Mouse (Mus musculus): Measurements from ENCODE around the gene Rap1gap2. TPM values are rescaled to one million over a fixed set of nuclear protein-coding genes. Genes with fewer than 3 reads are reported as not detected.

Gene Rap1gap2
- total and polyA plus RNA-seq, 3 experiments: 5.8 to 10.1 TPM; not detected in 1

GRCm38 (mm10) chr11:74524050-74524965 is 86.4 kb downstream of the Rap1gap2 start:
- no peak for TF ChIP-seq RAD21 (IDR thresholded peaks at IDR 0.05; ENCODE audit: low read depth, low read length)
- TF ChIP-seq MYC (IDR thresholded peaks at IDR 0.05; ENCODE audit: low read depth, low read length): no peak
- TF ChIP-seq ZNF384 (IDR thresholded peaks at IDR 0.05; ENCODE audit: low read depth, low read length): peak; percentile 74
- TF ChIP-seq MAFK (IDR thresholded peaks at IDR 0.05; ENCODE audit: borderline replicate concordance, low read depth, low read length): no peak
- Histone ChIP-seq H3K27ac (ENCODE audit: control insufficient read depth, low read depth, low read length) (no peak overlapping the region), H3K9me3 (replicated peaks; ENCODE audit: insufficient read depth, low read length) (no peaks in the 10 kb centered on the region), H3K27me3 (ENCODE audit: control insufficient read depth in 1 of 2, insufficient read depth in 2 of 2, low read length in 2 of 2) (no peaks in the 10 kb centered on the region), H3K36me3 (ENCODE audit: control insufficient read depth in 1 of 2, insufficient read depth in 2 of 2, low read length in 2 of 2) (no peaks in the 10 kb centered on the region), H3K4me1 (ENCODE audit: control insufficient read depth in 1 of 2, insufficient read depth in 2 of 2, low read length in 2 of 2) (0 out of 4 replicates have a peak, but pooled peaks cover 0 to 3% of the 10 kb centered on the region in 2 experiments), H3K79me2 (ENCODE audit: control insufficient read depth, insufficient read depth, low read length, poor library complexity) (no peaks in the 10 kb centered on the region), H3K9ac (ENCODE audit: control insufficient read depth, low read depth, low read length, poor library complexity, severe bottlenecking) (no peak overlapping the region), H3K4me3 (ENCODE audit: control insufficient read depth in 1 of 2, insufficient read depth in 1 of 2, low read depth in 2 of 2, low read length in 2 of 2) (no peak overlapping the region)
- no peak for DNase-seq (ENCODE audit: low read depth, low spot score)

- Histone ChIP-seq H3K27me3 (ENCODE audit: control insufficient read depth in 1 of 2, insufficient read depth in 2 of 2, low read length in 2 of 2) (no peaks in the 10 kb centered on the region), H3K4me3 (ENCODE audit: control insufficient read depth in 1 of 2, insufficient read depth in 1 of 2, low read depth in 2 of 2, low read length in 2 of 2) (no peak overlapping the region), H3K9ac (ENCODE audit: control insufficient read depth, low read depth, low read length, poor library complexity, severe bottlenecking) (no peak overlapping the region), H3K9me3 (replicated peaks; ENCODE audit: insufficient read depth, low read length) (no peaks in the 10 kb centered on the region), H3K36me3 (ENCODE audit: control insufficient read depth in 1 of 2, insufficient read depth in 2 of 2, low read length in 2 of 2) (no peaks in the 10 kb centered on the region), H3K79me2 (ENCODE audit: control insufficient read depth, insufficient read depth, low read length, poor library complexity) (no peaks in the 10 kb centered on the region), H3K27ac (ENCODE audit: control insufficient read depth, low read depth, low read length) (no peak overlapping the region), H3K4me1 (ENCODE audit: control insufficient read depth in 1 of 2, insufficient read depth in 2 of 2, low read length in 2 of 2) (0 out of 4 replicates have a peak, but pooled peaks cover 0 to 3% of the 10 kb centered on the region in 2 experiments)
- no peak for TF ChIP-seq UBTF (IDR thresholded peaks at IDR 0.05; ENCODE audit: borderline replicate concordance, insufficient read depth, low read depth, low read length)
- no peak for TF ChIP-seq ZC3H11A (IDR thresholded peaks at IDR 0.05; ENCODE audit: low read depth, low read length)
- no peak for TF ChIP-seq TCF12 (IDR thresholded peaks at IDR 0.05; ENCODE audit: low read depth, low read length)
- TF ChIP-seq MXI1 (IDR thresholded peaks at IDR 0.05; ENCODE audit: low read depth, low read length): no peak
- TF ChIP-seq RAD21 (IDR thresholded peaks at IDR 0.05; ENCODE audit: low read depth, low read length): no peak
- TF ChIP-seq SMC3 (IDR thresholded peaks at IDR 0.05; ENCODE audit: low read depth, low read length): no peak
- no peak for TF ChIP-seq ZNF384 (IDR thresholded peaks at IDR 0.05; ENCODE audit: low read depth, low read length)
- no peak for TF ChIP-seq POLR2A (IDR thresholded peaks at IDR 0.05; ENCODE audit: control insufficient read depth in 1 of 2, insufficient read depth in 1 of 2, low read depth in 1 of 2, low read length in 2 of 2, poor library complexity in 1 of 2)
- no peak for TF ChIP-seq GABPA (IDR thresholded peaks at IDR 0.05; ENCODE audit: low read depth, low read length)
- no peak for TF ChIP-seq BHLHE40 (IDR thresholded peaks at IDR 0.05; ENCODE audit: borderline replicate concordance, low read depth, low read length)
- no peak for TF ChIP-seq CTCF (IDR thresholded peaks at IDR 0.05 in 2 of 3, conservative IDR thresholded peaks at IDR 0.05 in 1 of 3; ENCODE audit: control insufficient read depth in 1 of 3, insufficient read depth in 1 of 3, low read depth in 2 of 3, low read length in 3 of 3, poor library complexity in 1 of 3, severe bottlenecking in 1 of 3)
- TF ChIP-seq TBP (IDR thresholded peaks at IDR 0.05; ENCODE audit: low read depth, low read length): no peak
- TF ChIP-seq MAX (IDR thresholded peaks at IDR 0.05; ENCODE audit: low read length): no peak
- no peak for TF ChIP-seq CHD2 (IDR thresholded peaks at IDR 0.05; ENCODE audit: low read length)
- no peak for TF ChIP-seq ELF1 (IDR thresholded peaks at IDR 0.05; ENCODE audit: low read depth, low read length)
- TF ChIP-seq JUND (IDR thresholded peaks at IDR 0.05; ENCODE audit: low read depth, low read length): no peak
- DNase-seq (ENCODE audit: low read depth, low spot score): no peak
Observed at GRCm38 (mm10) chr11:74523210-74523951, 87.3 kb downstream of the Rap1gap2 start.
